15 mouse cellular contexts compared by ENCODE assay signal in the genomic region with DNA sequence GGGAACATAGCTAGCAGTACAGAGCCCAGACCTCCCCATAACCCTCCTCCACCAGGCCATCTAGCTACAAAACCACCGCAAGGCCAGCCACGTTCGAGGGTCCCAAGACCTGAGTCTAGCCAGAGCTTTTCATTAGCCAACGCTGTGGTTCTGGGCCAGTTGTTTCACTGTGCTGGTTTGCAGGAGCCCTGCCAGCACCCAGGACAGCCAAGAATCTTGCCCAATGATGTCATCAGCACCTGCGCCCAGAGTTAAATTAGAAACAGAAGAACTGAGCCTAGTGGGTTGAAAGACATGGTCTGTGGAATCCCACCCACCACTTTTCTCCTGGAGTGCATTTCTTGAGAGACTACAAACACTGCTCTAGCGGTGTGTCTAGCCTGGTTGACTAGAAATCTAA. TPM values are rescaled to one million over a fixed set of nuclear protein-coding genes. Genes with fewer than 3 reads are reported as not detected.
DNase-seq lines count a peak whose midpoint lies in the region; ATAC-seq lines count a peak whose summit lies in the region.
"Had no signal": no experiment of that assay in that cellular context is flagged by ENCODE, and none has a peak within 500 bp of the region (broad histone marks: within the 10 kb centered on the region; RNA-seq: fewer than 3 reads in every experiment).

No protein-coding gene starts in this region.

- H3K4me2 ChIP-seq in heart, embryonic 11.5 days = no peak overlapping the region
- H3K4me2 ChIP-seq: embryonic facial prominence, embryonic 15.5 days; hindbrain, embryonic 14.5 days; limb, embryonic 12.5 days; midbrain, embryonic 15.5 days had no signal

- H3K36me3 ChIP-seq in heart, embryonic 11.5 days (ENCODE audit: control insufficient read depth, insufficient read depth, low read length) = no peaks in the 10 kb centered on the region
- H3K36me3 ChIP-seq: embryonic facial prominence, embryonic 15.5 days; limb, embryonic 12.5 days; midbrain, embryonic 15.5 days had no signal

- ATAC-seq in heart, embryonic 11.5 days (replicated peaks; ENCODE audit: insufficient number of reproducible peaks, low FRiP score, low TSS enrichment) = no peak
- ATAC-seq in monocyte, adult 5-6 weeks (replicated peaks; ENCODE audit: insufficient number of reproducible peaks, low FRiP score, low TSS enrichment, poor library complexity, severe bottlenecking) = no peak
- ATAC-seq: midbrain, embryonic 15.5 days had no signal

- intact Hi-C loops in left cerebral cortex, postnatal 4 days (cut with DNase I) = loop anchor here (5.0 kb wide), 1 partner anchor 494 kb away; no protein-coding TSS in a partner anchor

- H3K4me1 ChIP-seq in heart, embryonic 11.5 days (ENCODE audit: control insufficient read depth, insufficient read depth, low read length) = peaks cover 4% of the 10 kb centered on the region; the same call in 1 of the 2 replicates
- H3K4me1 ChIP-seq: limb, embryonic 12.5 days; midbrain, embryonic 15.5 days had no signal

- H3K27ac ChIP-seq in heart, embryonic 11.5 days (ENCODE audit: low read depth, low read length) = no peak overlapping the region
- H3K27ac ChIP-seq: embryonic facial prominence, embryonic 15.5 days; hindbrain, embryonic 14.5 days; limb, embryonic 12.5 days; midbrain, embryonic 15.5 days had no signal

- H3K9me3 ChIP-seq in heart, embryonic 11.5 days (replicated peaks; ENCODE audit: control insufficient read depth, low read length) = no peaks in the 10 kb centered on the region
- H3K9me3 ChIP-seq: embryonic facial prominence, embryonic 15.5 days; limb, embryonic 12.5 days; midbrain, embryonic 15.5 days had no signal

- peak; percentile 95 for DNase-seq in heart, adult 11 months
- DNase-seq in adipocyte (ENCODE audit: low spot score) = peak; percentile 61
- peak; percentile 49 for DNase-seq in gastrocnemius, postnatal 10 days
- peak; percentile 64 for DNase-seq in left cerebral cortex, postnatal 4 days
- no peak for DNase-seq in spleen, postnatal 14 days (ENCODE audit: low spot score in 2 of 2)
- no peak for DNase-seq in layer of hippocampus, postnatal 36 days
- DNase-seq: kidney, postnatal 10 days; lung, postnatal 14 days had no signal

- WGBS in heart, embryonic 11.5 days (ENCODE audit: insufficient replicate concordance) = 80% methylated on average over 6 of the region's 6 CpGs

- no peak overlapping the region for H3K9ac ChIP-seq in heart, embryonic 11.5 days (ENCODE audit: low read depth, low read length)
- H3K9ac ChIP-seq: embryonic facial prominence, embryonic 15.5 days; hindbrain, embryonic 14.5 days; limb, embryonic 12.5 days; midbrain, embryonic 15.5 days had no signal

- H3K27me3 ChIP-seq in heart, embryonic 11.5 days (ENCODE audit: control insufficient read depth, insufficient read depth, low read length) = peaks cover 3% of the 10 kb centered on the region; the same call in 1 of the 2 replicates
- H3K27me3 ChIP-seq: CH12.LX; midbrain, embryonic 15.5 days had no signal

- H3K4me3 ChIP-seq in heart, embryonic 11.5 days (ENCODE audit: low read depth, low read length) = no peak overlapping the region
- H3K4me3 ChIP-seq: embryonic facial prominence, embryonic 15.5 days; limb, embryonic 12.5 days; midbrain, embryonic 15.5 days had no signal

RNA-seq across cellular contexts. Expression of gene Edn2, which starts 35.0 kb away (rescaled TPM):
- 0.30 and 0.87 TPM in 2 replicates for polyA plus RNA-seq in heart, embryonic 11.5 days (2014; fragmentation: Nextera tagmentation; extraction: Ambion mirVana)
- not detected for total RNA-seq in gastrocnemius, postnatal 10 days (2021)
- not detected for total RNA-seq in left cerebral cortex, postnatal 4 days (2021)
- not detected for total RNA-seq in layer of hippocampus, postnatal 36 days (2021)
- total RNA-seq in monocyte, adult 5-6 weeks (2017) = not detected in 3 replicates
- total RNA-seq: CH12.LX had no signal
- polyA plus RNA-seq: hindbrain, embryonic 14.5 days had no signal

Comparison
In these comparisons a context has a peak if more than half of its experiments do, and no peak if none do; other contexts are left out.
1. DNase-seq: peak in heart, adult 11 months (single experiment), adipocyte (single experiment), gastrocnemius, postnatal 10 days (single experiment) and left cerebral cortex, postnatal 4 days (single experiment); none in spleen, postnatal 14 days (0 of 2) and layer of hippocampus, postnatal 36 days (0 of 2).